Mouse (Mus musculus): Measurements from ENCODE around the gene Myh13.

DNA sequence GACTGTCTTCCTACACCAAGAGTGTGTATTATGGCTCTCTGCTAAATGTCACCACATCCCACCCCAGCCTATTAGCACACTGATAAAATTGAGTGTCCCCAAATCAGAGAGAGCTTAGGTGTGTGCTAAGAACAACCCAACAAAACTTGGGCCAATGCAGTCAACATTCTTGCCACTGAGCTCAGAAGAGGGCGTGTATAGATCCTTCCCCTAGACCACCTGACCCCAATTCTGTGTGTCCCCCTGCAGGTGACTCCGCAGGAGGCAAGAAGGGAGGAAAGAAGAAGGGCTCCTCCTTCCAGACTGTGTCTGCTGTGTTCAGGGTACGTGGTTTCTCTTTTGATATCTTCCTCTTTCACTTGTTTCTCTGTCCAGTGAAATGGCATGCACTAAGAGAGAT is 23.1 kb downstream of the Myh13 start:
- TF ChIP-seq EP300 (IDR thresholded peaks at IDR 0.05; ENCODE audit: insufficient read depth, low read depth, low read length) (no peak), CTCF (IDR thresholded peaks at IDR 0.05) (no peak)
